Mouse (Mus musculus) hindbrain, embryonic 11.5 days (tissue): ENCODE data around the gene Cit. TPM values are rescaled to one million over a fixed set of nuclear protein-coding genes. Genes with fewer than 3 reads are reported as not detected.

Experiments used
- ATAC-seq: fragments of 200-750 bp; cut with Nextera tagmentation; 2 replicates; pipeline ENCODE4 v1.8.0; 2017; ENCODE audit warnings: mild to moderate bottlenecking, moderate TSS enrichment, moderate library complexity; ENCODE audit not compliant: low FRiP score
- DNase-seq: peaks from one replicate; pipeline ENCODE4 v3.0.0-alpha.2; 2015; ENCODE audit warnings: low spot score
- H3K27ac ChIP-seq: fragments of 300-500 bp; sonication (generic); 2 replicates; pipeline ENCODE4 v1.5.1; 2014; ENCODE audit warnings: mild to moderate bottlenecking, low read depth, low read length
- H3K27me3 ChIP-seq: fragments of 300-500 bp; sonication (generic); 2 replicates; pipeline ENCODE4 v1.6.1; 2014; ENCODE audit warnings: mild to moderate bottlenecking, low read length, moderate library complexity, mixed read lengths; ENCODE audit not compliant: control insufficient read depth, insufficient read depth
- H3K36me3 ChIP-seq: fragments of 300-500 bp; sonication (generic); 2 replicates; pipeline ENCODE4 v1.6.1; 2014; ENCODE audit warnings: mild to moderate bottlenecking, low read length, moderate library complexity, mixed read lengths; ENCODE audit not compliant: control insufficient read depth, insufficient read depth
- H3K4me1 ChIP-seq: fragments of 300-500 bp; sonication (generic); replicated peaks from 2 replicates; pipeline ENCODE4 v1.6.1; 2014; ENCODE audit warnings: low read length, mixed read lengths; ENCODE audit not compliant: control insufficient read depth, insufficient read depth
- H3K4me2 ChIP-seq: fragments of 300-500 bp; sonication (generic); replicated peaks from 2 replicates; pipeline ENCODE4 v1.6.1; 2014; ENCODE audit warnings: mild to moderate bottlenecking, low read depth, low read length
- H3K4me3 ChIP-seq: fragments of 300-500 bp; sonication (generic); 2 replicates; pipeline ENCODE4 v1.5.1; 2014; ENCODE audit warnings: low read depth, low read length
- H3K9ac ChIP-seq: fragments of 300-500 bp; sonication (generic); 2 replicates; pipeline ENCODE4 v1.6.1; 2014; ENCODE audit warnings: low read depth, low read length
- H3K9me3 ChIP-seq: fragments of 300-500 bp; sonication (generic); 2 replicates; pipeline ENCODE4 v1.6.1; 2016; ENCODE audit warnings: low read length; ENCODE audit not compliant: control insufficient read depth
- WGBS: fragments of 180-500 bp; shearing (Covaris S2); extraction: QIAGEN DNeasy Blood & Tissue Kit; methylation state at CpG from one replicate; pipeline ENCODE4 v1.1.7; 2014; 5-methylcytosine and 5-hydroxymethylcytosine counted together
- polyA plus RNA-seq: library from polyadenylated mRNA; unstranded; fragments of >200 nt; fragmentation: Nextera tagmentation; extraction: Ambion mirVana; gene quantifications from 2 replicates; pipeline ENCODE4 v1.2.1, GENCODE M21; 2014

The Cit gene
- polyA plus RNA-seq, 1 experiment from 2014 or later: 33.6 TPM

DNA sequence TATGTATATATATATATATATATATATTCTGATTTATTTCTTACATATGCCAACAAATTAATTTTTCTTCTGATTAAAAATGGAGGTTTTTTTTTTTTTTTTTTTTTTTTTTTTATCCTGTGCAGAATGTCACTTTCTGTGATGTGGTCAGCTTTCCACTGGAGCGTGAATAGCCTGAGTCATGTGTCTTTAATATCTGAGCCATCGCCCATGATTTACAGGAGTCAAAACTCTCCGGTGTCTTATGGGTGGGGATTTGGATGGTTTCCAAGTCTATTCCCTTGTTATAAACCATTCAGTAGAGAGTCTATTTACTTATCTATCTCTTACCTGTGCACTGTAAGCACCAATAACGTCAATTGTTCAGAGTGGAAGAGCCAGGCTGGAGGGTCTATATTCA, 27.9 kb downstream of the Cit start:
- no peaks in the 10 kb centered on the region for H3K4me1 ChIP-seq
- no peak overlapping the region for H3K9ac ChIP-seq
- DNase-seq (no peak), ATAC-seq (no peak)
- no peak overlapping the region for H3K4me2 ChIP-seq
- 95% methylated on average over 4 of the region's 4 CpGs for WGBS
- H3K27ac ChIP-seq: no peak overlapping the region
- H3K4me3 ChIP-seq: no peak overlapping the region
- H3K9me3 ChIP-seq: no peaks in the 10 kb centered on the region
- no peaks in the 10 kb centered on the region for H3K27me3 ChIP-seq
- no peaks in the 10 kb centered on the region for H3K36me3 ChIP-seq

DNA sequence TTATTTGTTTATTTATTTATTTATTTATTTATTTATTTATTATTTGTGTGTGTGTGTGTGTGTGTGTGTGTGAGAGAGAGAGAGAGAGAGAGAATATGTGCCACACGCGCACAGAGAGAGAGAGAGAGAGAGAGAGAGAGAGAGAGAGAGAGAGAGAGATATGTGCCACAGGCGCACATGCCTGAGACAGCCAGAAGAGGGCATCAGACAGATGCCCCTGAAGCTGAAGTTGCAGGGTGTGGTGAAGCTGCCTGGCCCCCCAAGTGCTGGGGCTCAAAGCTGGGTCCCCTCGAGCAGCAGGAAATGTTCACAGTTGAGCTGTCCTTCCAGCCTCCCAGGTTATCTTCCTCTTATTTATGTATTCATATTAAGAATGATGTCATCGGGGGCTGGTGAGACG, 32.3 kb downstream of the Cit start:
- no peak overlapping the region for H3K9ac ChIP-seq
- H3K9me3 ChIP-seq: no peaks in the 10 kb centered on the region
- no peaks in the 10 kb centered on the region for H3K36me3 ChIP-seq
- WGBS: 98% methylated on average over 5 of the region's 6 CpGs
- no peak for DNase-seq
- H3K4me3 ChIP-seq: no peak overlapping the region
- H3K27me3 ChIP-seq: no peaks in the 10 kb centered on the region
- no peak overlapping the region for H3K4me2 ChIP-seq
- no peak overlapping the region for H3K27ac ChIP-seq
- no peaks in the 10 kb centered on the region for H3K4me1 ChIP-seq
- ATAC-seq: no peak

DNA sequence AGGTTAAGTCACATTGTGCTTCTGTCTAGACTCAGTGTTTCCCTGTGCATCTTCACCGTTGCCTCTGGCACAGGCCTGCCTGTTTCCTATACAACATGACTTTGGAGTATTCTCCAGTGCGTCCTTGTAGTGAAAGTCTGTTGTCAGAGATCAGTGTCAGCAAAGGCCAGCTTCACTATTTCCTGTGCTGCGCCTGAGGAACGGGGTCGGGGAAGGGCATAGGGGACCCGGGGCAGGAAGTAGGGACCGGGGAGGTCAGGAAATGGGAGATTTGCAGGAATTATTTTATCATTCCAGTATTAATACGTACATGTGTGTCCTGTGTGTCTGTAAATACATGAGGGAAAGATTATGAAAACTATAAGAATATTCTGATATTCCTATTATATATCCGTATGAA, 37.1 kb downstream of the Cit start:
- Histone ChIP-seq H3K27me3 (no peaks in the 10 kb centered on the region), H3K4me3 (no peak overlapping the region), H3K9me3 (no peaks in the 10 kb centered on the region), H3K4me1 (no peaks in the 10 kb centered on the region), H3K27ac (no peak overlapping the region), H3K4me2 (no peak overlapping the region), H3K9ac (no peak overlapping the region), H3K36me3 (no peaks in the 10 kb centered on the region)
- no peak for ATAC-seq
- DNase-seq: no peak
- WGBS: 81% methylated on average over 9 of the region's 9 CpGs

DNA sequence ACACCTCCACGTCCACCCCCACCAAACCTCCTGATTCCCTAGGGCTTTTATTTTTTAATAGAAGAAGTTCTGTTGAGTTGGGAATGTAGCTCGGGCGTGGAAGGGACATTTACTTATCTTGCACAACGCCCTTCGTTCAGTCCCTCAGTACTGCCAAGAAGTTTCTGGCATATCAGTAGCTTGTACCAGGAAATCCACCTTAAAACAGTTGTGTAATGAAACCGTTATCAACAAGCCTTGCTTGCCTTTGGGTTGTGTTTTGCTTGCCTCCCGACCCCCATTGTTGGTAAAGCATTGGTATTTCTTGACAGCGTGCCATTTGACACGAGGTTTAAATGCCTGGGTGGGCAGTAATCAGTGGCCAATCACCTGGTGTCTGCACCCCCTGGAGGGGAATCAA, 39.4 kb downstream of the Cit start:
- 0 out of 2 replicates have a peak, but pooled peaks cover 3% of the 10 kb centered on the region for H3K36me3 ChIP-seq
- no peak for ATAC-seq
- H3K4me3 ChIP-seq: no peak overlapping the region
- no peak for DNase-seq
- no peak overlapping the region for H3K27ac ChIP-seq
- H3K9ac ChIP-seq: no peak overlapping the region
- no peaks in the 10 kb centered on the region for H3K9me3 ChIP-seq
- 92% methylated on average over 9 of the region's 9 CpGs for WGBS
- no peaks in the 10 kb centered on the region for H3K4me1 ChIP-seq
- H3K27me3 ChIP-seq: no peaks in the 10 kb centered on the region
- H3K4me2 ChIP-seq: no peak overlapping the region

DNA sequence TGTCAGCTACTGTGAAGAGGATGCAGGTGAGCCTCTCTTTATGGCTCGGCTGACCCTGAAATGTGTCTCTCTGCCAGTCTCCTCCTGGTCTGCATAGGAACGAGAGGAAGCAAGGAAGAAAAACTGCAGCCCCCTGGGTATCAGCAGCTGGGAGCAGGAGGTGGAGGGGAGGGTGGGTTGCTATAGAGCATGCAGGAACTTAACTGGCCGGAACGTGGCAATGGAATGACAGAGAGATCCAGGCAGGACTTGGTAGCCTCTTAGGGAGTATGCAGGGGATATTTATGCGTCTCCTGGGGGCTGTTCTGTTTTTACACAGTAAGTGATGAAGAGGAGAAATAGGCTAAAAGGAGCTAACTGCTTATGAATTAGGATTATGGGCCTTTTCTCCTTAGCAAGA, 48.7 kb downstream of the Cit start:
- Histone ChIP-seq H3K9ac (no peak overlapping the region), H3K4me1 (no peaks in the 10 kb centered on the region), H3K27ac (no peak overlapping the region), H3K4me2 (no peak overlapping the region), H3K4me3 (no peak overlapping the region), H3K36me3 (0 out of 2 replicates have a peak, but pooled peaks cover 2% of the 10 kb centered on the region), H3K27me3 (no peaks in the 10 kb centered on the region), H3K9me3 (no peaks in the 10 kb centered on the region)
- ATAC-seq: no peak
- WGBS: 85% methylated on average over 5 of the region's 5 CpGs
- DNase-seq: no peak

DNA sequence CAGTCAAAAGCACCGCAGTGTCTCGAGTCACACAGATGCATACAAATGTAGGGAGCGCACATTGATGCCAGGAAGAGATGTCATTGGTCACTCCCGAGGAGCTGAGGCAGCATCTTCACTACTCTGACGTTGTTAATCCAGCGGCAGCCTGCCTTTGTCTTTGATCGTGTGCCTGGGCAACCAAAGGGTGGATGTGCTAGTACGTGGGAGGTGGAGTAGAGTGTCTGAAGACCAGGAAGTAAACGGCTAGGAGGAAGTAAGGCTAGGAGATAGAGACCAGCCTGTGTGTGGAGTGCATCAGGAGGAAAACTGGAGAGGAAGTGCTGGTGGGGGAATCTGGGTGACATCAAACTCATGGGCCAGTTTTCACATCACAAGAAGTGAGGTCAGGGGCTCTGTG, 52.0 kb downstream of the Cit start:
- ATAC-seq: no peak
- H3K9me3 ChIP-seq: no peaks in the 10 kb centered on the region
- no peak overlapping the region for H3K4me3 ChIP-seq
- H3K9ac ChIP-seq: no peak overlapping the region
- no peaks in the 10 kb centered on the region for H3K36me3 ChIP-seq
- no peak overlapping the region for H3K27ac ChIP-seq
- no peaks in the 10 kb centered on the region for H3K4me1 ChIP-seq
- H3K4me2 ChIP-seq: no peak overlapping the region
- 76% methylated on average over 9 of the region's 9 CpGs for WGBS
- no peak for DNase-seq
- no peaks in the 10 kb centered on the region for H3K27me3 ChIP-seq

DNA sequence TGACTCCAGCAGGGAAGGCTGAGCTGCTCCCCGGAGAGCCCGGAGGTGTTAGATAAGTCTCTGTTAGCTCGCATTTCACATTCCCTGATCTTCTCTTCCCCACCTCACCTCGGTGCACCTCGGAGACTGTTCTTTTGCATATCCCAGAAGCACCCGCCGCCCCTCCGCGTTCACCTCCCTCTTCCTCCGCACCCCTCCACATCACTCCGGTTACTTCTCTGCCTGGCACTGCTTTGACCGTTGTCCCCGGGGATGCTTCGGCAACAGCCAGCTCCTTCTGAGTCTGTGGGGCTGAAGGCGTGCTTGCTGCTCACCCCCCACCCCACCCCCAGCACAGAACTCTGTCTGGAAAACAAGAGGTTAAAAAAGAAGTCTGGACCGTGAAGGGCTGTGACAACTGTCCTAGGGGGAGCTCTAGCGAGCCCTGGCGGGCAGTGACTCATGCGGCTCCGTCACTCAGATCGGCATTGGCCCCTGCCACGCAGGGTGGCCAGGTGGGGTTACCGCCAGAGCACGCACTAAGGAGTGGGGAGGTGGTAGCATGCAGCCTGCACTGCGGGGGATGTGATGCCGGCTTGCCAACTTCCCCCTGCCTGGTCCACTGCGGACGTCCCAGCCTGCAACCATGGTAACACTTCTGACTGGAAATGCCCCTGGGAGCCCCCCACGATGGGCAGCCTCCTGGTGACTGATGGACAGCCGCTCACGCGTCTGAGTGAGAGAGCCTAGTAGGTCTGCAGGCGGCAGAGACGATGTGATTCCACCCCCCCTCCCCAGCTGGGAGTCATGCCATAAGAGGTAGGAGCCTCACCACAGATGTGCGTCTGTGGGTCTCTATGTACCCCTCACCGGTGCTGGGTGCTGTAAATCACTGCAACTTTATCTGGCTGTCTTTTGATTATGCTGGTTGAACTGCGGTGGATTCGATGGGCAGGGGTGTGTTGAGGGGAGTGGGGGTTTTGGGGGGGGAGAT, 62.2 kb downstream of the Cit start:
- H3K4me2 ChIP-seq: peak overlapping the region; percentile 52
- no peaks in the 10 kb centered on the region for H3K27me3 ChIP-seq
- H3K4me1 ChIP-seq: peaks cover 3% of the 10 kb centered on the region
- WGBS: 3% methylated on average over 38 of the region's 38 CpGs
- H3K9me3 ChIP-seq: no peaks in the 10 kb centered on the region
- ATAC-seq: peak; percentile 71
- peak; percentile 63 for DNase-seq
- peak overlapping the region; percentile 34; the same call in 1 of the 2 replicates for H3K9ac ChIP-seq
- no peaks in the 10 kb centered on the region for H3K36me3 ChIP-seq
- peak overlapping the region; percentile 27 for H3K4me3 ChIP-seq
- 0 out of 2 replicates have a peak overlapping the region, but pooled peaks have one; percentile 42 for H3K27ac ChIP-seq

DNA sequence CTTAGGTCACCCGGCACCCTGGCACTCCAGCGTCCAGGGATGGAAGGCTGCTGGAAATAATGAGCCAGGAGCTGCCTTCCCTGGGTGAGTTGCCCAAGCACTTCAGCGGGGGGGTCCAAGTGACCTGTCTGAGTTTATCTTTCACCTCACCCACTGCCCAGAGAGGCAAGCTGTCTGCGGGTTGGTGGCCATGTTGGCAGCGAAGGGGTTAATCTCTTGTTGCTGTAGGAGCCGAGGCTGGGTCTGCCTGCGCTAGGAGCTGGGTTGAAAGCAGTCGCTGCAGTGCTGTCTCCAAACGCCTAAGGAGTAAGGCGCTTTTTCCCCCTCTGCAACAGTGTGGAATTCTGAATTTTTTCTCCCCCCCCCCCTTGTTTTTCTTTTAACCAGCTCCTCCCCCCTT, 63.2 kb downstream of the Cit start:
- H3K9ac ChIP-seq: no peak overlapping the region
- peak overlapping the region; percentile 25 for H3K4me2 ChIP-seq
- H3K4me3 ChIP-seq: peak overlapping the region; percentile 27
- H3K27me3 ChIP-seq: no peaks in the 10 kb centered on the region
- peak; percentile 65 for DNase-seq
- WGBS: 13% methylated on average over 10 of the region's 10 CpGs
- no peaks in the 10 kb centered on the region for H3K9me3 ChIP-seq
- no peak overlapping the region for H3K27ac ChIP-seq
- ATAC-seq: peak; percentile 45; the same call in 1 of the 2 replicates
- no peaks in the 10 kb centered on the region for H3K36me3 ChIP-seq
- peaks cover 3% of the 10 kb centered on the region for H3K4me1 ChIP-seq

DNA sequence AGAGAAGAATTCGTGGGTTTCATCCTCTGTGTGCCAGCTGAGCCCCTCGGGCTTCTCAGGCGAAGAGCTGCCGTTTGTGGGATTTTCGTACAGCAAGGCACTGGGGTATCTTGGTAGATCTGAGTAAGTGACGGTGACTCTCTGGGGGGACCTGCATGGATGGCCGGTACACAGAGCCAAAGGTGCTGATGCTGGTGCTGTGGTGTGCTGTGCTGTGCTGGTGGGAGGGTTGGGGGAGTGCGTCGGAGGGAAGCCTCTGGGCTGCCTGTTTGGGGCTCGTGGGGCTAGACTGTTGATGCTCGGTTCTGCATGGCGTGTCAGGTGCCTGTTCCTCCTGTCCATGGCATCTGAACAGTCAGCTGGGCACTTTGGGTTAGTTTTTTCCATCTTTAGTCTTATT, 63.6 kb downstream of the Cit start:
- H3K4me1 ChIP-seq: peaks cover 3% of the 10 kb centered on the region
- H3K9ac ChIP-seq: no peak overlapping the region
- 62% methylated on average over 12 of the region's 12 CpGs for WGBS
- H3K27ac ChIP-seq: no peak overlapping the region
- H3K36me3 ChIP-seq: no peaks in the 10 kb centered on the region
- H3K27me3 ChIP-seq: no peaks in the 10 kb centered on the region
- H3K9me3 ChIP-seq: no peaks in the 10 kb centered on the region
- H3K4me3 ChIP-seq: no peak overlapping the region
- DNase-seq (peak; percentile 10), ATAC-seq (no peak)
- no peak overlapping the region for H3K4me2 ChIP-seq
